Mouse (Mus musculus): ENCODE data around the gene Tmem63c.

GRCm38 (mm10) chr12:87044711-87045110 is 23.6 kb downstream of the Tmem63c start:
- no peak for TF ChIP-seq CTCF (IDR thresholded peaks at IDR 0.05)
- TF ChIP-seq EP300 (IDR thresholded peaks at IDR 0.05), result no peak
